Mouse (Mus musculus): ENCODE data around the gene Ddx19a. TPM values are rescaled to one million over a fixed set of nuclear protein-coding genes. Genes with fewer than 3 reads are reported as not detected.

Ddx19a gene
- polyA plus RNA-seq, 1 experiment, result 32.5 TPM

DNA sequence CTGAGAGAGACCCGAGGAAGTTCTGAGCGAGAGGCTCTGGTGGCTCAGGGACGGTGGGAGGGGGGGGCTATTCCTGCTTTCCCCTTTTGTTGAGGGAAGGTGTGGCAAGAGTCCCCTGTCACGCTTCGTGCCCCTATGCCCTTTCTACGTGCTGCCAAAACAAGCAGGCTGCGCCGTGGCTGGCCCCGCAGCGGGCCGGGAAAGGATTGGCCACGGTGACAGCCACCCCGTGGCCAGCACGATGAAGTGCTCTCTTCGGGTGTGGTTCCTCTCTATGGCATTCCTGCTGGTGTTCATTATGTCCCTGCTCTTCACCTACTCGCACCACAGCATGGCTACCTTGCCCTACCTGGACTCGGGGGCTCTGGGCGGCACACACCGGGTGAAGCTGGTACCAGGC lies 40.1 kb downstream of the Ddx19a start:
- Histone ChIP-seq H3K4me3 (no peak overlapping the region), H3K27me3 (ENCODE audit: control insufficient read depth, insufficient read depth, insufficient read length) (no peaks in the 10 kb centered on the region), H3K79me2 (ENCODE audit: control insufficient read depth, insufficient read depth) (no peaks in the 10 kb centered on the region), H3ac (ENCODE audit: control insufficient read depth, insufficient read length) (no peak overlapping the region), H3K36me3 (ENCODE audit: control insufficient read depth, insufficient read depth) (peaks cover 8% of the 10 kb centered on the region), H3K4me2 (ENCODE audit: low read depth) (no peak overlapping the region)
- TF ChIP-seq CEBPB (IDR thresholded peaks at IDR 0.05; ENCODE audit: insufficient read depth, poor library complexity, severe bottlenecking), result no peak

DNA sequence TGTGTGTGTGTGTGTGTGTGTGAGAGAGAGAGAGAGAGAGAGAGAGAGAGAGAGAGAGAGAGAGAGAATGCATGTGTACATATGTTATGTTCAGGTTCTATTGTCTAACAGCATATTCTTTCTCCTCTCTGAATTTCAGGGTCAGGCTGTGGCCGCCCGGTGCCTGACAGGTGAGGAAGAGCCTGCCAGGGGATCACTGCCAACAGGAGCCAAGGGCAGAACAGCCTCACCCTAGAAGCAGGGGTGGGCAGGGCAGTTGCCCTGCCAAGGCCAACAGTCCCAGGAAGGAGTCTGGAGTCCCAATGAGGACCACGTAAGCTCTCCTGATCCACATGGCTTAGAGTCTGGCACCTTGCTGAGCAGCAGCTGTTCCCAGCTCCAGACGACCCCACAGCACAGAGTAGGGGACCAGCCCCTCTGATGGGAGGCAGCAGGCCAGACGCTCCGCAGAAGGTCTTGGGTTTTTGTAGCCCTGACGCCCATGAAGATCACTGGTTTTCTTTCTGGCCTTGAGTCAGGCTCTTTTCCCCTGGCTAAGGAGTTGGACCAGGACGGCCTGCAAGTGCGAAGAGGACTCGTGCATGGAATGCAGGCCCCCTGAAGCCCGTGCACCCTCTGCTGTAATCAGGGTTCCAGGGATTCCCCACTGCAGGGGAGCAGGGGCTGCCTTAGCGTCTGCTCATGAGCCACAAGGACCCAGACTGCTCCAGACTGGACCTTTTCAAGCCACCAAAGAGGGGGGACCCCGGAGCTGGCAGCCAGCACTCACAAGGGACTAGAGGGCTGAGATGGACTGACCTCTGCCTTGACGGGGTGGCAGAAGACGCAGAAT lies 40.8 kb downstream of the Ddx19a start:
- H3K36me3 ChIP-seq (ENCODE audit: control insufficient read depth, insufficient read depth), result peaks cover 7% of the 10 kb centered on the region
- H3ac ChIP-seq (ENCODE audit: control insufficient read depth, insufficient read length), result no peak overlapping the region
- no peak overlapping the region for H3K4me2 ChIP-seq (ENCODE audit: low read depth)
- no peaks in the 10 kb centered on the region for H3K27me3 ChIP-seq (ENCODE audit: control insufficient read depth, insufficient read depth, insufficient read length)
- no peak overlapping the region for H3K4me3 ChIP-seq
- H3K79me2 ChIP-seq (ENCODE audit: control insufficient read depth, insufficient read depth), result peaks cover under 1% of the 10 kb centered on the region
- TF ChIP-seq POLR2A (IDR thresholded peaks at IDR 0.05; ENCODE audit: insufficient read length, low read depth), result no peak
- TF ChIP-seq MYOG (IDR thresholded peaks at IDR 0.05; ENCODE audit: control insufficient read depth in 1 of 3, insufficient read depth in 1 of 3, insufficient read length in 2 of 3, low read depth in 2 of 3), result peak in 1 of 3 experiments; percentile 22
- TF ChIP-seq CEBPB (IDR thresholded peaks at IDR 0.05; ENCODE audit: insufficient read depth, poor library complexity, severe bottlenecking), result no peak

DNA sequence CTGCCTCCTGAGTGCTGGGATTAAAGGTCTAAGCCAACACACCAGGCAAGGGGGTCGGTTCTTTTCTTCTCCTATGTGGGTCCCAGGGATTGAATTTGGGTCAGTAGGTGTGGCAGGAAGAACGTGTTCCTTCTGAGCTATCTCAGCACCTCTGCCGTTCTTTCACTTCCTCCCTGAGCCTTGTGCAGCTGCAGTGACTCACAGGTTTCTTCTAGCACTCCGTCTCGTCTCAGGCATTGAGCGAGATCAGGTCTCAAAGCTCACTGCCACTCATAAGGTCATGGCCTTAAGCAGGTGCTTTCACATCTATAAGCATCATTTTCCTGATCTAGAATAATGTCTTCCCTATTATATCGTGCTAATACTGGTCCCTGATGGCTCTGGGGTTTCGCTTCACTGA lies 42.8 kb downstream of the Ddx19a start:
- no peak overlapping the region for H3K4me2 ChIP-seq (ENCODE audit: low read depth)
- no peak overlapping the region for H3ac ChIP-seq (ENCODE audit: control insufficient read depth, insufficient read length)
- no peaks in the 10 kb centered on the region for H3K27me3 ChIP-seq (ENCODE audit: control insufficient read depth, insufficient read depth, insufficient read length)
- TF ChIP-seq TCF12 (IDR thresholded peaks at IDR 0.05; ENCODE audit: insufficient read depth, poor library complexity, severe bottlenecking), result no peak
- TF ChIP-seq MAX (IDR thresholded peaks at IDR 0.05; ENCODE audit: low read depth), result no peak
- TF ChIP-seq USF1 (IDR thresholded peaks at IDR 0.05; ENCODE audit: low read depth), result no peak
- no peak for TF ChIP-seq E2F4 (IDR thresholded peaks at IDR 0.05; ENCODE audit: insufficient read depth)
- TF ChIP-seq POLR2AphosphoS2 (IDR thresholded peaks at IDR 0.05; ENCODE audit: insufficient read length, low read depth), result no peak
- no peak for TF ChIP-seq POLR2A (IDR thresholded peaks at IDR 0.05; ENCODE audit: insufficient read length, low read depth)
- no peak for TF ChIP-seq CEBPB (IDR thresholded peaks at IDR 0.05; ENCODE audit: insufficient read depth, poor library complexity, severe bottlenecking)
- TF ChIP-seq TCF3 (IDR thresholded peaks at IDR 0.05; ENCODE audit: insufficient read length, low read depth), result no peak
- TF ChIP-seq SRF (IDR thresholded peaks at IDR 0.05; ENCODE audit: control insufficient read depth, insufficient read length, low read depth), result no peak
- no peak overlapping the region for H3K4me3 ChIP-seq
- H3K36me3 ChIP-seq (ENCODE audit: control insufficient read depth, insufficient read depth), result peaks cover 7% of the 10 kb centered on the region
- peaks cover 8% of the 10 kb centered on the region for H3K79me2 ChIP-seq (ENCODE audit: control insufficient read depth, insufficient read depth)

DNA sequence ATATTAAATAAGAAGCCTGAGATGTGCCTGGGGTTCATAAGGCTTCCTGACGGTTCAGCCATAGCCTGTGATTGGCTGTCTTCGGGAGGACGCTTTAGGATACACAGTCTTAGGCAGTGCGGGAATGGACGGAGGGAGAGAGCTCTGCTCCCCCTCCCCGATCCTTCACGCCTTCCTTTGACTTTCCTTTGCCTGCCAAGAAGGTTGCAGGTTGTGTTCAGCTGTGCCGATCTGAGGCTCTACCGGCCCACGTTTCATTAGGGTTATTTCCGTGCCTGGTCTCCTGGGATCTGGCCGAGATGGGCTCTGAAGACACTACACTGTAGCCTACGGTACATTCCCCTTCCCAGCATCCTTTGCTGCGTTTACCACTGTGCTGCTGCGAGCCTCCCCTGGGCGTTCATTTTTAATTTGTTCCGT lies 47.5 kb downstream of the Ddx19a start:
- TF ChIP-seq TCF12 (IDR thresholded peaks at IDR 0.05; ENCODE audit: insufficient read depth, poor library complexity, severe bottlenecking), result no peak
- no peak for TF ChIP-seq USF1 (IDR thresholded peaks at IDR 0.05; ENCODE audit: low read depth)
- no peak for TF ChIP-seq REST (IDR thresholded peaks at IDR 0.05; ENCODE audit: insufficient read depth, insufficient read length)
- no peak for TF ChIP-seq POLR2A (IDR thresholded peaks at IDR 0.05; ENCODE audit: insufficient read length, low read depth)
- no peak for TF ChIP-seq SRF (IDR thresholded peaks at IDR 0.05; ENCODE audit: control insufficient read depth, insufficient read length, low read depth)
- TF ChIP-seq MAX (IDR thresholded peaks at IDR 0.05; ENCODE audit: low read depth), result no peak
- TF ChIP-seq MYOG (IDR thresholded peaks at IDR 0.05; ENCODE audit: control insufficient read depth in 1 of 3, insufficient read depth in 1 of 3, insufficient read length in 2 of 3, low read depth in 2 of 3), result no peak
- no peak for TF ChIP-seq MYOD1 (IDR thresholded peaks at IDR 0.05; ENCODE audit: control insufficient read depth in 1 of 3, insufficient read length in 2 of 3, low read depth in 2 of 3)
- TF ChIP-seq POLR2AphosphoS2 (IDR thresholded peaks at IDR 0.05; ENCODE audit: insufficient read length, low read depth), result no peak
- no peak for TF ChIP-seq TCF3 (IDR thresholded peaks at IDR 0.05; ENCODE audit: insufficient read length, low read depth)
- no peak for TF ChIP-seq CEBPB (IDR thresholded peaks at IDR 0.05; ENCODE audit: insufficient read depth, poor library complexity, severe bottlenecking)
- TF ChIP-seq E2F4 (IDR thresholded peaks at IDR 0.05; ENCODE audit: insufficient read depth), result no peak
- Histone ChIP-seq H3ac (ENCODE audit: control insufficient read depth, insufficient read length) (no peak overlapping the region), H3K36me3 (ENCODE audit: control insufficient read depth, insufficient read depth) (no peaks in the 10 kb centered on the region), H3K4me2 (ENCODE audit: low read depth) (no peak overlapping the region), H3K79me2 (ENCODE audit: control insufficient read depth, insufficient read depth) (peaks cover 13% of the 10 kb centered on the region), H3K4me3 (no peak overlapping the region), H3K27me3 (ENCODE audit: control insufficient read depth, insufficient read depth, insufficient read length) (no peaks in the 10 kb centered on the region)

DNA sequence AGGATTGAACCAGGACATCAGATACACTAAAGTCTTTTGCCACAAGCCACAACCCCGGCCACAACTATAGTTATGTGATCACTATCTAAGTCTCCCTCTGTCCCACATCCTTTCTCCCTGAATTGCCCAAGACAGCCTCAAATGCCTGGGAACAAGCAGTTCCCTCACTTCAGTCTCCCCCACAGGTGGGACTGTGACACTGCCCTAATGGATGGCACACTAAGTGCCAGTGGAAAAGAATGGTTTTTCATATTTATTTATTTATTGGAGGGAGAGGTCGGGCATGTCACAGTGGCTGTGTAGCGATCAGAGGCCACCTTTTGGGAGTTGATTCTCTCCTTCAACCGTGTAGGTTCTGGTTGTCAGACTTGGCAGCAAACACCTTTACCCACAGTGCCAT lies 51.9 kb downstream of the Ddx19a start:
- no peak overlapping the region for H3K4me2 ChIP-seq (ENCODE audit: low read depth)
- H3K79me2 ChIP-seq (ENCODE audit: control insufficient read depth, insufficient read depth), result peaks cover 19% of the 10 kb centered on the region
- TF ChIP-seq MYOD1 (IDR thresholded peaks at IDR 0.05; ENCODE audit: control insufficient read depth in 1 of 3, insufficient read length in 2 of 3, low read depth in 2 of 3) (no peak), REST (IDR thresholded peaks at IDR 0.05; ENCODE audit: insufficient read depth, insufficient read length) (no peak), SRF (IDR thresholded peaks at IDR 0.05; ENCODE audit: control insufficient read depth, insufficient read length, low read depth) (no peak), POLR2A (IDR thresholded peaks at IDR 0.05; ENCODE audit: insufficient read length, low read depth) (no peak), E2F4 (IDR thresholded peaks at IDR 0.05; ENCODE audit: insufficient read depth) (no peak), MYOG (IDR thresholded peaks at IDR 0.05; ENCODE audit: control insufficient read depth in 1 of 3, insufficient read depth in 1 of 3, insufficient read length in 2 of 3, low read depth in 2 of 3) (no peak), TCF3 (IDR thresholded peaks at IDR 0.05; ENCODE audit: insufficient read length, low read depth) (no peak)
- no peak overlapping the region for H3ac ChIP-seq (ENCODE audit: control insufficient read depth, insufficient read length)
- no peak overlapping the region for H3K4me3 ChIP-seq
- H3K36me3 ChIP-seq (ENCODE audit: control insufficient read depth, insufficient read depth), result no peaks in the 10 kb centered on the region
- no peaks in the 10 kb centered on the region for H3K27me3 ChIP-seq (ENCODE audit: control insufficient read depth, insufficient read depth, insufficient read length)

Data from myocyte (in vitro differentiated cells).